Mouse (Mus musculus) hindlimb bud, embryonic 11.5 days (tissue): ENCODE measurements at regions not wholly inside any gene's neighbourhood (a gene's known extent, or its start where the extent isn't known, plus 50 kb on each side); places are given as distances from the start of the nearest gene placed in this dataset.
A peak's percentile ranks its signal among the peaks of the same experiment; 100 is the strongest.

Experiments used
- DNase-seq: peaks from one replicate; pipeline ENCODE4 v3.0.0-alpha.2; 2012; ENCODE audit warnings: low read depth, low spot score; ENCODE audit errors: extremely low spot score

GRCm38 (mm10) chr5:127129495-127129894, 112.1 kb upstream of the Tmem132c start:
- DNase-seq: no peak

- DNase-seq: peak; percentile 20
Measured at GRCm38 (mm10) chr5:127134441-127134840, 107.2 kb upstream of the Tmem132c start.

DNA sequence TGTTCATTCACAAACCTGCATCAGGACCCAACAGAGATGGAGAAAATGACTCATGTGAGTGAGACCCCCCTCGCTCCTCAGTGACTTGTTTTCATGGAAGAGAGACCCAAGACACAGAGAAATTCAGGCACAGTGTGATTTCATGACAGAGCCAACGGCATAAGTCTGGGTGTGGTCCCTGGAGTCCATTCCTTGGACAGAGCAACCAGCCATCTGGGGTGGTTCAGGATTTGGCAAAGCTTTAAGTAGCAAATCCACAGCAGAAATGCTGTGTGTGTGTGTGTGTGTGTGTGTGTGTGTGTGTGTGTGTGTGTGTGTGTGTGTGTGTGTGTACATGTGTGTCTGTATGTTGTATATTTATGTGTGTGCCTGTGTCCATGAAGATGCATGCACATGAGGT, 101.0 kb upstream of the Tmem132c start:
- DNase-seq: no peak

- DNase-seq: peak; percentile 14
Measured at GRCm38 (mm10) chr5:127160292-127160691, 81.3 kb upstream of the Tmem132c start.

GRCm38 (mm10) chr5:127163376-127163775, 78.2 kb upstream of the Tmem132c start:
- DNase-seq: no peak

GRCm38 (mm10) chr5:127189021-127189420, 52.6 kb upstream of the Tmem132c start:
- no peak for DNase-seq
